Mouse (Mus musculus) large intestine, adult 2 months (tissue): ENCODE results near the gene Btnl10. TPM values are rescaled to one million over a fixed set of nuclear protein-coding genes. Genes with fewer than 3 reads are reported as not detected.

Experiments used
- DNase-seq: peaks from one replicate; pipeline ENCODE4 v3.0.0-alpha.2; 2012; ENCODE audit warnings: low read depth, low spot score
- WGBS: fragments of 180-500 bp; shearing (Covaris S2); methylation state at CpG from one replicate; pipeline ENCODE4 v1.1.7; 2018; 5-methylcytosine and 5-hydroxymethylcytosine counted together
- polyA plus RNA-seq: library from polyadenylated mRNA; depleted of rRNA; stranded (reverse); fragments of >200 nt; gene quantifications from 2 replicates; pipeline ENCODE4 v1.2.3, GENCODE M21; 2012; rRNA removed

The Btnl10 gene
- not detected in 2 replicates for polyA plus RNA-seq

DNA sequence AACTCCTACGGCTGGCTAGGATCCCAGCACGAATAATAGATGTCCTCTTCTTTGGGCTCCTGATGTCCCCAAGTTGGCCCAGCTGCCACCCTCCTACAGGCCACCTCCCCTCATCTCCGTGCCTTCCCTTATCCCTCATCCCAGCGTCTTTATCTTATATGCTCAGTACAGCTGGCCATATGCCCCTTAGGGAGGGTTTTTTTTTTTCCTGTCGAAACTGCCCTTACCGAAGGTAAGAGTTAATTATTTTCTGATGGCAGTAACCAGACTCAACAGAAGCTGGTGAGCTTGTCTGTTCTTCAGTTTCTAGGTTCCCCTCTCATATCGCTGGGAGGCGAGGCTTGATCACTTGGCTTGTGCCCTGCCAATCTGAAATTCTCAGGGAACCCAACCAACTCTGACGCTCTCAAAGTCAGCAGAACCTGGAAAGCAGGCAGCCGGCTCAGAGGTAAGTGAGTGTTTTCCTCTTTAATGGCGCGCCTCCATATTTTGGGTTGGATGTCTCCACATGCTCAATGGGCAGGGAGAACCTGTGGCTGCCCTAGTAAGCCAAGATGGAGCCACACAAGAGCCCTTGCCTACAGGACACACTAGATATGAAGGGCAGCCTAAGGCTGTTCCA lies at the start of gene Btnl10:
Btnl10 (plus strand) TSS at position 164 of the 622 bp plus-strand sequence.
- no peak for DNase-seq
- 82% methylated on average over 12 of the region's 12 CpGs for WGBS

DNA sequence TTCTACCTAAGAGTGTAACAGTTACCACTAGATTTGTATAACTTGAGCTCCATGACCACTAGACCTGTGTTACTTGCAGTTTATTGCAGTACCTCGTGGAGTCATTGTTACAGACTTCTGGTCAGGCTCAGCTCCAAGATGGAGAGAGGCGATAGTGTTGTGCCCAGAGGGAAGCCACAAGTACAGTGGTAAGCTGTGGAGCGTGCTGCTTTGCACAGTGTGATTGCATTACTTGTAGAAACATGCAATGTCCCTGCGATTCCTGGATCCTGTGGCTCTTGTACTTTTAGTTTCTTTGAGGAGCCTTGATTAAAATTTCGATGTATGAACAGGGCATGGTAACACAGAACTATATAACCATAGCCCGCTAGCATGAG lies 49.8 kb upstream of the Btnl10 start:
- no peak for DNase-seq
- 74% methylated on average over 6 of the region's 6 CpGs for WGBS

DNA sequence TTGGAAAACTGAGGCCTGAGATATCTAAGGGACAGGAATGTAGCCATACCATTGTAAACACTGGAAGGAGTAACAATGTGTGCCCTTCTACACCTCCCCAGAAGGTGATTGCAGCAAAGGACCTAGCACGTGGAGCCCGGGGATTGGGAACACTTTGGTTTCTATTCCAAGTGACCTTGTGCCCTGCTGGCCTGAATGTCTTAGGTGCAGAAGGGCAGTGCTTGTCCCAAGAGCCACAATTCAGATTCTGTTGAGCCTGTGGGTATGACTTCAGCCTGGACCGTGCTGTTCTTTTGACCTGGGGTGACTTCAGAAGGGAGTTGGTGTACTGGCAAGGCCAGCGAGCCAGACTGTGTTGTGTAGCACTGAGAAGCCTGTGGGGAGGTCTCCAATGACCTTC lies 46.7 kb upstream of the Btnl10 start:
- 84% methylated on average over 4 of the region's 4 CpGs for WGBS
- DNase-seq: no peak

DNA sequence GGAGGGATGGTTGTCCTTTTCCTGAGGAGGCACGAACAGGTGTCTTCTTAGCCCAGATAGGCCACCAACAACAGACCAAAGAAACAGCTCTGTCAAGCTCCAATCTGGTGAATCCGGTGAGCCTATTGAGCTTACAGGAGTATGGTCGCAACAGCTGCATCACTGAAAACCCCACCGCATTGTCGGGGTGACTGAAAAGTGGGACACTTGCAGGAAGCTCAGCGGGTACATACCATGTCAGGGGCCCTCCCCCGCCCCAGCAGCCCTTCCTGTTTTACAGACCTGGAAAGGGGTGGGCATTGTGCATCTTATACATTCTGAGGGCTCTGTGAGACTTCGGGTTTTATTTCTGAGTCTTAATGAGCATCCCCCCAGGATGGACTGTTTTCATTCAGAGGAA lies 34.0 kb upstream of the Btnl10 start:
- DNase-seq: no peak
- WGBS: 80% methylated on average over 8 of the region's 8 CpGs

DNA sequence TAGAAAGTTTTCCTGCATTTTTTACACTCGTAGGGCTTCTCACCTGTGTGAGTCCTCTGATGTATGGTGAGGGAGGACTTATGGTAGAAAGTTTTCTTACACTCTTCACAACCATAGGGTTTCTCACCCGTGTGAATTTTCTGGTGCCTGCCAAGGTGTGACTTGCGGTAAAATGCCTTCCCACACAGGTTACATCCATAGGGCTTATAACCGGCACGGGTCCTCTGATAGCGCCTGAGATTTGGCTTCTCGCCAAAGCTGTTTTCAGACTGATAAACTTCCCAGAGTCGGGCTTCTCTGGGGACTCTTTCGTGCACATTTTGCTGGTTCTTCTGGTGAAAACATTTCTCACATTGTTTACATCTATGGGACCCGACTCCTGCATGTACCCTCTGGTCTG lies 27.2 kb upstream of the Btnl10 start:
- DNase-seq: no peak
- WGBS: 89% methylated on average over 10 of the region's 10 CpGs

DNA sequence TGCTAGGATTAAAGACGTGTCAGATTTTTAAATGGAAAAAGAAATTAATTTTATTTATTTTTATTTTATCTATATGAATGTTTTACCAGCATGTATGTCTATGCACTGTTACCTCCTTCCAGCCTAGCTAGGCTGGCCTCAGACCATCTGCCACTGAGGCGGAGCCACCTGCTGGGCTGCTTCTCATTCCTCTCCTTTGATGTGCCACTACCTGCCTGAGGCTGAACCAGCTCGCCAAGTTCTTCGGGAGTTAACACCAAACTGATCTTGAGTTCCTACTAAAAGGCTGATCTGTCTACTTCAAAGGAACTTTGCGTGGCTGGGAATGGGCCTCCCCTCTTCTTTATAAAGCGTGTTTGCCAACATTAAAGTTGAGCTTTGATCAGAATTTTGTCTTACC lies 23.3 kb upstream of the Btnl10 start:
- no peak for DNase-seq
- 87% methylated on average over 6 of the region's 6 CpGs for WGBS

DNA sequence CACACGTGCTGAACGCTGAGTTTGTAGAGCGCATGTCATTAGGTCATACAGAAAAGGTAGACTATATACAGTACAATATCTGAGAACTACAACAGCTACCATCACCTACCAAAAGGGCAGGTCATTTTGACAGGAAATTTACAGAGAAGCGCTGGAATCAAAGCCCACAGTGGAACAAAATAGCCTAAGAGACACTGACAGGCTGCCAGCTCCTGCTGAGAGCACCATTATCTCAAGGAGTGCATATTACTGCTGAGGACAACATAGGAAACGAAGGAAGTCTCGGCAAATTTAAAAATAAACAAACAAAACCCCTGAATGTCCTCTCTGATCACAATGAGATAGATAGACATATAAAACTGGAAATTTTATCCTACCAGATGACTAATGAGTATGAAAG lies 20.2 kb upstream of the Btnl10 start:
- WGBS: 90% methylated on average over 6 of the region's 6 CpGs
- DNase-seq: no peak

DNA sequence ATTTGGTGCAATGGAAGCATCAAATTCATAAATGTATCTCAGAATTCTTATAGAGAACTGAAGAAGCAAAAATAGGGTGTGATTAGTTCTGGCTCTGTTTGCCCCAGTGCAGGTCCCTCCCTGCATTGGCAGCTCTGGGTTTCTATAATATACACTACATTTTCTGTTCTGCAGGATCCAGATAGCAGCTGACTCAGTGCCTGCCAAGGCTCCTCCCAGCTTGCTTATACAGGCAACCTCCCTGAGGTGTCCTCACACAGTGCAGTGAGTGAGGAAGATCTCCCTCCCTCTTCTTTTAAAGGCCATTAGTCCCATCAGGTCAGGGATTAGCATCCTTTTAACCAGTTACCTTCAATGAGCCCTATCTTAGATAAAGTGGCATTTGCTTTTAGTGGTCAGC lies 16.6 kb upstream of the Btnl10 start:
- DNase-seq: no peak

DNA sequence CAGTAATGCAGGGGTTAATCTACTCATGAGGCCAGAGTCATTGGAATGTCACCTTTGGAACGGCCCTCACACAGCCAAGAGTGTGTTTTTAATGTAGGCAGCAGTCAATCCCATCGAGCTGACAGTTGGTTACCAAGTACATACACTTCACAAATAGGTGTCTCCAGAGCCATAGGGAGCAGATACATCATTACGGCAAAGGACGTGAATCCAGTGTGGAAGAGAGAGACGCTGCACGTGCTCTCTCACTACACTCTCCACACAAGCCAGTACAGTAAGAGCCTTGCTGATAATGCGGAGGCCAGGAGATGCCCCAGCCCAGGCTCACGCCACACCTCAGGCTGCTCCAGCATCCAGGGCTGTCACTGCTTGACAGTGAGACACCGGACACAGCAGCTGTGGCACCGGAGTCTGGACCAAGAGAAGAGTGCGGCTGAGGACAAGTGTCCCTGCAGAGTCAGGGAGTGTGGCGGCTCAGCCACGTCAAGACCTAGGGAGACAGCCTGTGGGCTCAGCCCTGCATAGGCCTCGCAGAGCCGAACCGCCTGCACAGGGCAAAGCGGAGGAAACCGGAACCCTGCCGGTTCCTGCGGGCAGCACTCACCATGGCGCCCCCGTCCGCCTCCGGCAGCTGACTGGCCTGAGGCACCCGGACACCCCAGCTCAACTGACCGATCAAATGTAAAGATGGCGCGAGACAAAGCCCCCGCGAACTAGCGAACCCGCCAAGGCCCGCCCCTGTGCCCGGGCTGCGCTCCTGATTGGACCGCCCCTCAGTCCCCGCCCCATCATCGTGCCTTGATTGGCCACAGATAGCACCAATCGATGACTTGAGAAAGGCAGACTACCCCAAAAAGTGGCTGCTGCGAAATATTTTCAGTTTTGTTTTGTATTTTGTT lies 13.9 kb upstream of the Btnl10 start, which contains the start of gene Zfp39:
Zfp39 (minus strand) TSS at position 715 of the 899 bp plus-strand sequence.
- WGBS: under 1% methylated on average over 40 of the region's 40 CpGs
- DNase-seq: peak; percentile 65

DNA sequence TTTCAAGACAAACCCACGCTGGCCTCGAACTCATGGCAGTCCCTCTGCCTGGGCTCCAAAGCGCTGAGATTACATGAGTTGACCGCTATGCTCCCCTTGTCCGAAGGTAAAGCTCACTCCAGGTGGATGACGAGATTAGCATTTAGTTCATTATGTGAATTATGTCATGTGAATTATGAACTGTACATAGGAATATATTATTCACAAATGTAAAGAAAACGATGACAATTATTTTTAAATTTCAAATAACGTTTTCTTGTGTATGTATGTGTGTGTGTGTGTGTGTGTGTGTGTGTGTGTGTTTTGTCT lies 13.3 kb upstream of the Btnl10 start:
- no peak for DNase-seq
- under 1% methylated on average over 8 of the region's 8 CpGs for WGBS

DNA sequence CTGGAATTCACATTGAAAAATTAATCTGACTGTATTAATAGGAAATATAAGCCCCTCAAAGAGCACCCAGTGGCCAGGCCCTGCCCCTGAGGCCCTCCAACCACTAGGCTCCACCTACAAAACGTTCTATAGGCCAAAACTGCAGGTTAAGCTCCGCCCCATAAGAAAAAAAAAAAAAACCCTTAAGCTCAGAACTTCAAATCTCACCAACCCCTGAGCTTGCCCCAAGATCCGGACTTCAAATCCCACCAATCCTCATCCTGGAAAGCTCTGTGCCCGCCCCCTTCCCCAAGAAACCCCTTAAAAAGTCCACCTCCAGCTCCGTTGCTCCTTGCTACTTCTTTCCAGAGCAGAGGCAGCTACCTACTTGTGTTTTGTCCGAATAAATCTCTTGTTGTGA lies 12.9 kb upstream of the Btnl10 start:
- 61% methylated on average over 6 of the region's 6 CpGs for WGBS
- no peak for DNase-seq

DNA sequence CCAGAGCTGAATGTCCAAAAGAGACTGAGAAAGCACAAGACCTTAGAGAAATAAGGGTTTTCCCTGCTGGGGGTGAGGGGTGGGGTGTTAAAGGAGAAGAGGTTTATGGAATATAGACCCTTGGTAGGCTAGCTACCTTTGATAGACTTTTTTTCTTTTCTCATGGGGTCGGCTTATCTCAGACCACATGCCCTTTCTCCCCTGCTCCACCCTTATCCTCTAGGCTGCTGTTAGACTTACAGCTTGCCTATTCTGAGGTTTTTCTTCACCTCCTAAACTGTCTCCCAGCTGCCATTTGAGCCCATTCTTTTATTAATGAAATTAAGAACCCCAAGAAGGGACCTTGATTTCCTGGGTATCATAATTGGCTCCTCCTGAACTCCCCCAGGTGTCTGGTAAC lies 3.9 kb upstream of the Btnl10 start:
- WGBS: 54% methylated on average over 1 of the region's 1 CpGs
- DNase-seq: no peak

DNA sequence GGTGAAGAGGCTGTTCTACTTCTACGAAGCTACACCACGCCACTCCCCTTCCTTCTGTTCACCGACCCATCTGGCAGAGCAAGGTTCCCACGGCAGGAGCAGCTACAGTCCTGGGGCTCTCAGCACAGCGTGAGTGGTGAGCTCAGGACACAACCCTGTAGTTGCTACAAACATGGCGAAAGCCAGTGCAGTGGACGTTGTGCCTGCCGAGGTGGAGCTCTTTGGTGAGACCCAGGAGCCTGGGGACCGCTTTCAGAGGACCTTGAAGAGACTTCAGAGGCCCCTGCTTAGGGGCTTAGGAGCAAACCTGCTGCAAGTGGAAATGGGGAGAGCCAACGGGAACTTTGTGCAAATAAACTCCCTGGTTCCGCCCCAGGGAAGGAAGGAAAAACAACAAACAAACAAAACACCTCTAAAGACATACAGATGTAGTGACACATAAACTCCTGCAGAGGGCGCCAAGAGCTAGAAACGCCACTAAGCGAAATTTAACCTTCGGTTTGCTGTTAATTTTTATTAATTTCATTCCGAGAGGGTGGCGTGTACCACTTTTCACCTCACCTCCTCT lies 3.2 kb upstream of the Btnl10 start:
- WGBS: 5% methylated on average over 17 of the region's 17 CpGs
- DNase-seq: no peak

DNA sequence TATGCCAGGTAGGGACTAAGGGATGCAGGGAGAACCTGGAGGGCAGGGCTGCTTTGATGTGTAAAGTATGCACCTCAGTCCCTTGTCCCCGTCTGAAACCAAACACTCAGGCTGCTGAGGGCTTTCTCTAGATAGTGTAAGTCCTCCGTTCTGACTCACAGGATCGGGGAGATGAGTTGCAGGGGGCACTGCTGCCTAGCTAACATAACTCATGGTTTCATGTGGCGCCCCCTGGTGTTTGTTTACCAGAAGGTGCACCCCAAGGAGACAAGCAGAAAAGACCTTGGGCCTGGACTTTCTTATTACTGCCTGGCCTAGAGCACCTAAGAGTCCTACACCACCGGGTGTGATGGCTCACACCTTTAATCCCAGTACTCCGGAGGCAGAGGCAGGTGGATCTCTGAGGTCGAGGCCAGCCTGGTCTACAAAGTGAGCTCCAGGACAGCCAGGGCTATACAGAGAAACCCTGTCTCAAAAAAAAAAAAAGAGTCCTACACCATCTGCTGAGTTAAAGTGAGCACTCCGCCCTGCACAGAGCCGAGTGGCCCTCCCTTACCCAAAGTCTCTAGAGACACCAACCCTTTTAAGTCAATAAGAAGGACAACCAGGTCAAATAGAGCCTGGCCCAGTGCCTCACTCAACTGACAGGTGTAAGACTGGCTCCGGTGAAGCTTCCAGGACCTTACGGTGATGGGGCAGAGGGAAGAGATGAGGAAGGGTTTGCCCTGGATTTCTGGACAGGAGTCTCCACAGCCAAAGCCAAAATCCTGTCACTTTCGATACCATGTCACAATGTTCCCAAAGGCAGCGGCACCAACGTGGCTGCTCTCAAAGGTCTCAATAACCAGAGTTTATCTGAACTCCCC lies 596 bp upstream of the Btnl10 start:
- no peak for DNase-seq
- WGBS: 42% methylated on average over 14 of the region's 14 CpGs

DNA sequence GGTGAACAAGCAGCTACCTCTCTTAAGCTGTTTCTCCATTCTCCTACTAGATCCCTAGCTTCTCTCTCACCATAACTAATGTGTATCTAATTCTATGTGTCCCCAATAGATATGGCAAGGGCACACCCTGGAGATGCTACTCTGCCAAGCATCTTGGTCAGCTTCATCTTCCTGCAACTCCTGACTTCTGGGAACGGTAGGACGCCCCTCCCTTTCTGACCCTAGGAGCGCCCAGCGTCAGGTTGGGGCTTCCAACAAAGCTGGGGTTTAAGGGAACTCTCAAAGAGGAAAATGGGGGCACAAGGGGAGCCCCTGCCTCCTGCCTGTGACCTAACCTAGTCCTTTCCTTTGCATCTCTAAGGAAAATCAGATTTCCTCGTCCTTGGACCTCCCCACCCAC lies 1.1 kb downstream of the Btnl10 start:
- no peak for DNase-seq
- 63% methylated on average over 5 of the region's 5 CpGs for WGBS

DNA sequence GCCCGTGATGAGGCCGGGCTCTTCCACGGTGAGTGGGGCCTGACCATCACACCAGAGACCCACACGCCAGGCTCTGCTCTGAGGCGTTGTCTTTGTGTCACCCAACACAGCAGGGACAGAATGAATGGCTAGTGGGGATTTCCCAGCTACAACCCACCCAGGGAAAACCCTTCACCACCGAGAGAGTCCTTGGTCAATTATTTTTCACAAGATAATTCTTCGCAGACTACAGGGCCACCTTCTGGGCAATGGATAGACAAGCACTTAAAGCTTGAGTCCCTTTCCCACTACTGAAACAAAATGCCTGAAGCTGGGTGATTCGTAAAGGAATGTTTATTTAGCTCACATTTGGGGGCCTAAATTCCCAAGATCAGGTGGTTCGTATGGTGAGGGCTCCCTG lies 4.7 kb downstream of the Btnl10 start:
- no peak for DNase-seq
- WGBS: 80% methylated on average over 9 of the region's 9 CpGs

DNA sequence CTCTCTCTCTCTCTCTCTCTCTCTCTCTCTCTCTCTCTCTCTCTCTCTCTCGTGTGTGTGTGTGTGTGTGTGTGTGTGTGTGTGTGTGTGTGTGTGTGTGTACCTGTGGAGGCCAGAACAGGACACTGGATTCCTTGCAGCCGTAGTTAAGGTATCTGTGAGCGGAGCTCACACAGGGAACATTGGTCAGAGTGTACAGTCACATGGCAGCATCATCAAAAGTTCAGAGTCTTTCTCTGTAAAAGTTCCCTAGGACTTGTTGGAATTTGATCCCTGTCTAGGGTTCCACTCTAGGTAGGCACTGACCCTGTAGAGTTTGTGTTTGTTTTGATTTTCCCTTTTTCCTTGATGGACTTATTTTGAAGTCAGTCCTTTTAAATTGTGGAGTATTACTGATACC lies 8.9 kb downstream of the Btnl10 start:
- 45% methylated on average over 3 of the region's 3 CpGs for WGBS
- DNase-seq: no peak

DNA sequence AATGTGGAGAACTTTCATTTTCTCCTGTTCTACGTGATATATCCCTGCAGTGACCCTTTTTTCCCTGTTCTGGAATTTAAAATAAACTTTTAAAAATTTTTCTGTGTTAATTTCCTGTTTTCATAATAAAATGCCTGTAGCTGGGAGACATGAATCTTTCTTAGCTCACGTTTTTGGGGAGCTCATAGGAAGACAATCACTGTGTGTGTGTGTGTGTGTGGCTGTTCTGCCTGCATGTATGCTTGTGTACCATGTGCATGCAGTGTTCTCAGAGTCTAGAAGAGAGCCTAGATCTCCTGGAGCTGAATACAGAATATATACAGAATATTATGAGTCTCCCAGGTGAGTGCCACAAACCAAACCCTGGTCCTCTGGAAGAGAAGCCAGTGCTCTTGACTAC lies 9.3 kb downstream of the Btnl10 start:
- no peak for DNase-seq
- 68% methylated on average over 2 of the region's 2 CpGs for WGBS

DNA sequence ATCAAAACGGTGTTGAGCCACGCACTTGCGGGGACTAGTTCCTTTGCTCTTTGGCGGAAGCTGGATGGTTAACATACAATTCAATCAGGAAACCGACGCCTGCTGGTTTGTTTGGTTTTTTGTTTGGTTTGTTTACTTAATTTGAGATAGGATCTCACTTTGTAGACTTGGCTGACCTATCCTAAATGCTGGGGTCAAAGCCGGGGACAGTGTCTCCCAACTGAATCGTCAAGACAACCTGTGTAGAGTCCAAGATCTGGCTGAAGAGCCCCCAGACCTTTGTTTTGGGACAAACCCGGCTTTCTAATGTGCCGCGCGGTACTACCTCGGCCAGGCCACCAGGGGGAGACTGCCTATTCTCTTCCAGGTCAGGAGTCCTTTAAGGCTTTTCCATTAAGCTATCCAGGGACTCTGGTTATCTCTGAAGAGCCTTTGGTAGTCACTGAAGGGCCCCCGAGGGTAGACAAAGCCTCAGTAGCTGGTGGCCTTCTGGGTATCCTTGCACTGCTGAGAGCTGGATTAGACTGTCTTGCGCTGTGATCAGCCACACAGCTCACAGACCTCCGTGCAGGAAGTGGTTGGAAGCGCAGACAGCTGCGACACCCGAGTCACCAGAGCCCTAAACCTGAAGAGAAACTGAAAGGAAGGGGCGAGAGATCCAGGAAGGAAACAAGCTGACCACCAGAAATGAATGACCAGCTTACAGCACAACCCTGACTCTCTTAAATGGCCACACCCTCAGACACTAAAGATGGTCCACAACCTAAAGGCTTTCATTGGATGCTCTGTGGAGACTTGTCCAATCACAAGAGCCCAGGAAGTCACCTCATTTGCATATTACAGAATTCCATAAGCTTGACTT lies 10.3 kb downstream of the Btnl10 start:
- DNase-seq: no peak
- 6% methylated on average over 20 of the region's 20 CpGs for WGBS
